Mouse (Mus musculus): Measurements from ENCODE around the gene Pm20d2. TPM values are rescaled to one million over a fixed set of nuclear protein-coding genes. Genes with fewer than 3 reads are reported as not detected.
A peak's percentile ranks its signal among the peaks of the same experiment; 100 is the strongest.

Gene Pm20d2
- polyA plus RNA-seq, 1 experiment from 2014 or later = 1.4 TPM

- Histone ChIP-seq H3K36me3 (ENCODE audit: control insufficient read depth, insufficient read depth, low read length) (no peaks in the 10 kb centered on the region), H3K4me1 (ENCODE audit: control insufficient read depth, insufficient read depth, low read length) (no peaks in the 10 kb centered on the region), H3K27me3 (ENCODE audit: control insufficient read depth, insufficient read depth, low read length) (no peaks in the 10 kb centered on the region), H3K4me2 (no peak within 1 kb of the TSS), H3K27ac (ENCODE audit: low read depth, low read length) (no peak within 1 kb of the TSS), H3K4me3 (ENCODE audit: low read depth, low read length) (no peak within 1 kb of the TSS), H3K9me3 (ENCODE audit: control insufficient read depth, low read length) (no peaks in the 10 kb centered on the region), H3K9ac (ENCODE audit: low read length) (no peak within 1 kb of the TSS)
- ATAC-seq (ENCODE audit: low FRiP score) (no peak), DNase-seq (ENCODE audit: low spot score, missing footprints) (peak; percentile 62)
- WGBS = 69% methylated on average over 11 of the region's 11 CpGs
Observed at GRCm38 (mm10) chr4:33132221-33132620, 57.3 kb downstream of the Pm20d2 start, which contains the start of gene Gabrr1. Gene Gabrr1 (plus strand): TSS chr4:33132521.

GRCm38 (mm10) chr4:33125409-33126084 lies 64.0 kb downstream of the Pm20d2 start:
- Histone ChIP-seq H3K27me3 (ENCODE audit: control insufficient read depth, insufficient read depth, low read length) (no peaks in the 10 kb centered on the region), H3K27ac (ENCODE audit: low read depth, low read length) (no peak overlapping the region), H3K4me1 (ENCODE audit: control insufficient read depth, insufficient read depth, low read length) (no peaks in the 10 kb centered on the region), H3K9me3 (ENCODE audit: control insufficient read depth, low read length) (no peaks in the 10 kb centered on the region), H3K4me2 (no peak overlapping the region), H3K36me3 (ENCODE audit: control insufficient read depth, insufficient read depth, low read length) (no peaks in the 10 kb centered on the region), H3K9ac (ENCODE audit: low read length) (no peak overlapping the region), H3K4me3 (ENCODE audit: low read depth, low read length) (no peak overlapping the region)
- WGBS = 82% methylated on average over 10 of the region's 10 CpGs
- no peak for ATAC-seq (ENCODE audit: low FRiP score)
- no peak for DNase-seq (ENCODE audit: low spot score, missing footprints)

- 71% methylated on average over 6 of the region's 6 CpGs for WGBS
- H3K4me1 ChIP-seq (ENCODE audit: control insufficient read depth, insufficient read depth, low read length) = no peaks in the 10 kb centered on the region
- H3K4me2 ChIP-seq = no peak overlapping the region
- H3K36me3 ChIP-seq (ENCODE audit: control insufficient read depth, insufficient read depth, low read length) = no peaks in the 10 kb centered on the region
- no peak overlapping the region for H3K27ac ChIP-seq (ENCODE audit: low read depth, low read length)
- H3K9ac ChIP-seq (ENCODE audit: low read length) = no peak overlapping the region
- H3K9me3 ChIP-seq (ENCODE audit: control insufficient read depth, low read length) = no peaks in the 10 kb centered on the region
- ATAC-seq (ENCODE audit: low FRiP score) (no peak), DNase-seq (ENCODE audit: low spot score, missing footprints) (no peak)
- no peaks in the 10 kb centered on the region for H3K27me3 ChIP-seq (ENCODE audit: control insufficient read depth, insufficient read depth, low read length)
- no peak overlapping the region for H3K4me3 ChIP-seq (ENCODE audit: low read depth, low read length)
Observed at GRCm38 (mm10) chr4:33124493-33124892, 65.0 kb downstream of the Pm20d2 start.

Other genes with a start within 250 kb of the Pm20d2 start
- 33.2 and 37.3 TPM in 2 replicates for gene Ankrd6, start 238.9 kb downstream of the Pm20d2 start, polyA plus RNA-seq (2014; fragmentation: Nextera tagmentation; extraction: Ambion mirVana)
- gene Rragd, start 206.7 kb downstream of the Pm20d2 start, polyA plus RNA-seq (2014; fragmentation: Nextera tagmentation; extraction: Ambion mirVana) = 32.9 and 34.9 TPM in 2 replicates
- gene Ube2j1, start 158.3 kb downstream of the Pm20d2 start, polyA plus RNA-seq (2014; fragmentation: Nextera tagmentation; extraction: Ambion mirVana) = 59.6 and 62.8 TPM in 2 replicates
- 0.26 and 0.30 TPM in 2 replicates for gene Gabrr2, start 126.7 kb downstream of the Pm20d2 start, polyA plus RNA-seq (2014; fragmentation: Nextera tagmentation; extraction: Ambion mirVana)
- gene Gabrr1, start 57.2 kb downstream of the Pm20d2 start, polyA plus RNA-seq (2014; fragmentation: Nextera tagmentation; extraction: Ambion mirVana) = 0.14 TPM in 1 of 2 replicates, not detected in the other
- 8.5 and 9.2 TPM in 2 replicates for gene Srsf12, start 19.3 kb upstream of the Pm20d2 start, polyA plus RNA-seq (2014; fragmentation: Nextera tagmentation; extraction: Ambion mirVana)
- gene Pnrc1, start 100.4 kb upstream of the Pm20d2 start, polyA plus RNA-seq (2014; fragmentation: Nextera tagmentation; extraction: Ambion mirVana) = 86.7 and 95.0 TPM in 2 replicates
- gene Rngtt, start 120.6 kb upstream of the Pm20d2 start, polyA plus RNA-seq (2014; fragmentation: Nextera tagmentation; extraction: Ambion mirVana) = 36.6 and 45.6 TPM in 2 replicates